Mouse (Mus musculus): ENCODE measurements around the gene Tmem87a. TPM values are rescaled to one million over a fixed set of nuclear protein-coding genes. Genes with fewer than 3 reads are reported as not detected.

The Tmem87a gene
- polyA plus RNA-seq, 1 experiment from 2014 or later, result 10.6 TPM

DNA sequence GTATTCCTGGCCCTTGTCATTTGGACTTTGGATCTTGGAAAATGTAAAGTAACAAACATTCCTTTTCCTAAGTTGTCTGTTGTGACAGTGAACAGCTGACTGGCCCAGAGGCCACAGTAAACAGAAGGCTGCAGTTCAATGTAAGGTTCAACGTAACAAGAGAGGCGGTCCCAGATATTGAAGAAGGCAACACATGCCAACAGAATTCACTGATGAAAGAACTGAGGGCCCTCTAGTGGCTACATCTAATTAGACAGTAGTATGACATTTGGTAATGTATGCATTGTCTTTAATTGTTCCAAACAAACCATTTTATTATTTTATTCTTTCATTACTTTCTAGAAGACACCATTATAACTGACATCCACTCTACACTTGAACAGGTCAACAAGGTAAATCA lies 66.0 kb downstream of the Tmem87a start:
- ATAC-seq (ENCODE audit: low FRiP score) (no peak), DNase-seq (ENCODE audit: low spot score) (no peak)
- Histone ChIP-seq H3K27ac (no peak overlapping the region), H3K4me3 (replicated peaks; ENCODE audit: low read length) (no peak overlapping the region), H3K9me3 (ENCODE audit: control insufficient read depth, low read length) (no peaks in the 10 kb centered on the region), H3K4me1 (replicated peaks; ENCODE audit: control insufficient read depth, insufficient read depth, low read length) (no peaks in the 10 kb centered on the region), H3K36me3 (replicated peaks; ENCODE audit: control insufficient read depth, insufficient read depth) (peaks cover 99% of the 10 kb centered on the region), H3K27me3 (ENCODE audit: control insufficient read depth, insufficient read depth, low read length) (no peaks in the 10 kb centered on the region), H3K4me2 (replicated peaks) (no peak overlapping the region), H3K9ac (no peak overlapping the region)
- 73% methylated on average over 2 of the region's 2 CpGs for WGBS

DNA sequence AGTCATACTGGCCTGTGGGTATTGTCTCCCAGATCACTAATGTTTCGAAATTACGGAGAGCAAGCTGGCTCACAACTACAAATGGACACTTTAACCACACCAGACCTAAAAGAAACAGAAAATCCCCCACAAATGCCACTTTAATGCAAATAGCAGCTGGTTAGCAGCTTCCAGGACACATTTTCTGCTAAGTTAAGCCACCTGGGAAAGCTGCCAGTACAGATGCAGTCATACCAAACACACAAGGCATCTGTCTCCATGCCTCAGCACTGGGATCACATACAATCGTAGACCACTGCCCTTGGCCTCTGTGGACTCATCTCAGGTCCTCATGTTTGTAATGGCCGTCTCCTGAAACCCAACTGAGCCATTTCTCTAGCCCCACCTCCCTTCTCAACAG lies 72.3 kb downstream of the Tmem87a start:
- no peak for ATAC-seq (ENCODE audit: low FRiP score)
- H3K4me3 ChIP-seq (replicated peaks; ENCODE audit: low read length), result no peak overlapping the region
- H3K4me2 ChIP-seq (replicated peaks), result no peak overlapping the region
- no peak for DNase-seq (ENCODE audit: low spot score)
- no peaks in the 10 kb centered on the region for H3K27me3 ChIP-seq (ENCODE audit: control insufficient read depth, insufficient read depth, low read length)
- H3K36me3 ChIP-seq (replicated peaks; ENCODE audit: control insufficient read depth, insufficient read depth), result peaks cover 88% of the 10 kb centered on the region
- H3K4me1 ChIP-seq (replicated peaks; ENCODE audit: control insufficient read depth, insufficient read depth, low read length), result no peaks in the 10 kb centered on the region
- H3K9ac ChIP-seq, result no peak overlapping the region
- H3K27ac ChIP-seq, result no peak overlapping the region
- H3K9me3 ChIP-seq (ENCODE audit: control insufficient read depth, low read length), result no peaks in the 10 kb centered on the region
- WGBS, result 96% methylated on average over 4 of the region's 4 CpGs

DNA sequence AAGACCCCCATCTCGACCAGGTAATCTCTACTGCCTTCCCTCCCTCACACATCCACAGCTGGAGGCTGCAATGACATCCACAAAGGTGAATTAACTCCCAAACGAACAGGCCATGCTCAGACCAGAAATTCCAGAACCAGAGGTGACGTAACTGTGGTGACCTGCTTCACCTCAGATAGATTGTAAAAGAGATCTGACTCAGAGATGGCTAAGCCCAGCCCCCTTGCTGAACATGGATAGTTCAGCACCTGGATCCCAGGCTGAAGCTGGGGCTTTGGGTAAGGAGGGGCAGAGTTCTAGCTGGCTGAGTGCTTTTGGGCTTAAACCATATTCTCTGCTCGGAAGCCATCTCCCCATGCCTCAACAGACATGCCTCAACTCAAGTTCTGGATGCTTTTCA lies 88.8 kb downstream of the Tmem87a start:
- 79% methylated on average over 4 of the region's 4 CpGs for WGBS
- H3K9ac ChIP-seq, result no peak overlapping the region
- H3K4me3 ChIP-seq (replicated peaks; ENCODE audit: low read length), result no peak overlapping the region
- H3K36me3 ChIP-seq (replicated peaks; ENCODE audit: control insufficient read depth, insufficient read depth), result peaks cover 49% of the 10 kb centered on the region
- DNase-seq (ENCODE audit: low spot score) (no peak), ATAC-seq (ENCODE audit: low FRiP score) (no peak)
- H3K27me3 ChIP-seq (ENCODE audit: control insufficient read depth, insufficient read depth, low read length), result no peaks in the 10 kb centered on the region
- H3K4me1 ChIP-seq (replicated peaks; ENCODE audit: control insufficient read depth, insufficient read depth, low read length), result no peaks in the 10 kb centered on the region
- H3K4me2 ChIP-seq (replicated peaks), result no peak overlapping the region
- H3K9me3 ChIP-seq (ENCODE audit: control insufficient read depth, low read length), result no peaks in the 10 kb centered on the region
- H3K27ac ChIP-seq, result no peak overlapping the region

DNA sequence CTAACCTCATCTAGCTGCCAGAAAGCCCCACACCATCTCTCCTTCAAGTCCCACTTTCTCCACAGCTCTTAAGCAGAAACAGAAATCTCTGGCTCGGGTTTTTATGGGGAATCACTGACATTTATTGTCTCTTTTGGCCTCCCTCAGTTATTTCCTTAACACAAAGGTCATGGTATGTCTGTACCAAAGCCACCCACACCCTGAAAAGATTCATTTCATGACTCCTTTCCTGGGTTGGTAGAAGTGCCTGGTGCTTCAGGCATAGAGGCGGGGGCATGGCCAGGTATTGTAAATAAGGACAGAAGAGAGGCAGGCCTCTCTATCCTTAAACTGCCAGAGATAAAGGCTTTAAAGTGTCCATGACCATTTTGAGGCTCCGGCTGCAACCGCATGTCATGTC lies 89.4 kb downstream of the Tmem87a start:
- 94% methylated on average over 4 of the region's 4 CpGs for WGBS
- Histone ChIP-seq H3K36me3 (replicated peaks; ENCODE audit: control insufficient read depth, insufficient read depth) (peaks cover 44% of the 10 kb centered on the region), H3K4me1 (replicated peaks; ENCODE audit: control insufficient read depth, insufficient read depth, low read length) (no peaks in the 10 kb centered on the region), H3K9ac (no peak overlapping the region), H3K4me2 (replicated peaks) (no peak overlapping the region), H3K27me3 (ENCODE audit: control insufficient read depth, insufficient read depth, low read length) (no peaks in the 10 kb centered on the region), H3K9me3 (ENCODE audit: control insufficient read depth, low read length) (no peaks in the 10 kb centered on the region), H3K4me3 (replicated peaks; ENCODE audit: low read length) (no peak overlapping the region), H3K27ac (no peak overlapping the region)
- ATAC-seq (ENCODE audit: low FRiP score), result no peak
- DNase-seq (ENCODE audit: low spot score), result no peak

DNA sequence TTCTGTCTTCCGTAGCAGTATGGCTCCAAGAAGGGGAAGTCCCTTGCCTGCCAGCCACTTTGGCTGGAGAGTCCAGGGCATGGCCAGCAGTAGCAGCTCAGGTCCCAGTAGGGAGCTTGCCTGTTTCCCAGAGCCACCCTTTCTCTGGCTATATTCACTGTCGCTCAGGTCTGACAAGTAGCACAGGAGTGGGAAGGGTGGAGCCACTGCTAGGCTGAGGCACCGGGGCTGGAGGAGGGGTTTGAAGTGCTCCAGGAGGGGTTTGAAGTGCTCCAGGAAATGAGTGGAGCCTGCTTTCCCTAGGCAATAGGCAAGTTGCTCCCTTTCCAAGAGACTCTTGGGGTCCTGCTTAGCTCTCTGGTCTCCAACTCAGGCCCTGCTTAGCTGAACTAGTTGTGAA lies 89.9 kb downstream of the Tmem87a start, which contains the start of gene Pla2g4f:
Gene Pla2g4f (minus strand): TSS at position 190 of the 400 bp plus-strand sequence.
- H3K4me2 ChIP-seq (replicated peaks), result no peak within 1 kb of the TSS
- no peak within 1 kb of the TSS for H3K9ac ChIP-seq
- 75% methylated on average over 3 of the region's 3 CpGs for WGBS
- no peaks in the 10 kb centered on the region for H3K27me3 ChIP-seq (ENCODE audit: control insufficient read depth, insufficient read depth, low read length)
- no peaks in the 10 kb centered on the region for H3K9me3 ChIP-seq (ENCODE audit: control insufficient read depth, low read length)
- H3K4me3 ChIP-seq (replicated peaks; ENCODE audit: low read length), result no peak within 1 kb of the TSS
- DNase-seq (ENCODE audit: low spot score) (no peak), ATAC-seq (ENCODE audit: low FRiP score) (no peak)
- no peak within 1 kb of the TSS for H3K27ac ChIP-seq
- peaks cover 38% of the 10 kb centered on the region for H3K36me3 ChIP-seq (replicated peaks; ENCODE audit: control insufficient read depth, insufficient read depth)
- H3K4me1 ChIP-seq (replicated peaks; ENCODE audit: control insufficient read depth, insufficient read depth, low read length), result no peaks in the 10 kb centered on the region

DNA sequence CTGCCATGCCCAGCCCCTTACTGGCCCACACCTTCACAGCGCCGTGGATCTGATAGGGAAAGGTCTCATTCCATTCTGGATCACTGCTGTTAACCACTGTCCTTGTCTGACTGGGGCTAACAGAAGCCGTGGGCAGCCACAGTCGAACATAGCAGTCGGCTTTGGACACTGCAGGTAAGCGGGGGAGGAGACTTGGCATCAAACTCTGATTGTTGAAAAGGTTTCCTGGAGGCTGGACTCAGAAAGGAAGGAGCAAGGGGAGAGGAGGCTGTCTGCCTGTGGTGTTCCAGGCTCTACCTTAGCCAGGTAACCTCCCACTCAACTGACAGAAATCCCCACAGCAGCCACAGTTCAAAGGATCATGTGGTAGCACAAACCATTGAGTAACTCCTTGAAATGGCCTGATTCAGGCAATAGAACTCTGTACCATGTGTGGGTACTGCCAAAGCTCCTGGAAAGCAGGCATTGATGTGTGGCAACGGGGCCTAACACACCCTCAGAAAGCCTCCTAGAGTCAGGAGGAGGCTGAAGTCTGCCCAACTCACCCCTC lies 91.6 kb downstream of the Tmem87a start:
- Histone ChIP-seq H3K4me1 (replicated peaks; ENCODE audit: control insufficient read depth, insufficient read depth, low read length) (no peaks in the 10 kb centered on the region), H3K4me3 (replicated peaks; ENCODE audit: low read length) (no peak overlapping the region)
- 86% methylated on average over 7 of the region's 7 CpGs for WGBS

More for the DNA sequence above, 91.6 kb downstream of the Tmem87a start:
- no peak for ATAC-seq (ENCODE audit: low FRiP score)
- no peaks in the 10 kb centered on the region for H3K9me3 ChIP-seq (ENCODE audit: control insufficient read depth, low read length)
- no peak overlapping the region for H3K4me2 ChIP-seq (replicated peaks)
- no peak overlapping the region for H3K27ac ChIP-seq
- H3K9ac ChIP-seq, result no peak overlapping the region
- DNase-seq (ENCODE audit: low spot score), result no peak
- H3K36me3 ChIP-seq (replicated peaks; ENCODE audit: control insufficient read depth, insufficient read depth), result peaks cover 22% of the 10 kb centered on the region
- no peaks in the 10 kb centered on the region for H3K27me3 ChIP-seq (ENCODE audit: control insufficient read depth, insufficient read depth, low read length)

Other genes starting within 250 kb of the Tmem87a start
- 13.9 and 15.8 TPM in 2 replicates for gene Ehd4, start 249.5 kb downstream of the Tmem87a start, polyA plus RNA-seq (2014; fragmentation: Nextera tagmentation; extraction: Ambion mirVana)
- gene Pla2g4e, start 158.8 kb downstream of the Tmem87a start, polyA plus RNA-seq (2014; fragmentation: Nextera tagmentation; extraction: Ambion mirVana), result 4.7 and 5.2 TPM in 2 replicates
- gene Pla2g4d, start 114.9 kb downstream of the Tmem87a start, polyA plus RNA-seq (2014; fragmentation: Nextera tagmentation; extraction: Ambion mirVana), result 0.07 TPM in 1 of 2 replicates, not detected in the other
- gene Pla2g4f, start 89.9 kb downstream of the Tmem87a start, polyA plus RNA-seq (2014; fragmentation: Nextera tagmentation; extraction: Ambion mirVana), result not detected in 2 replicates
- gene Vps39, start 51.0 kb downstream of the Tmem87a start, polyA plus RNA-seq (2014; fragmentation: Nextera tagmentation; extraction: Ambion mirVana), result 48.3 and 49.9 TPM in 2 replicates
- gene Ganc, start 217 bp downstream of the Tmem87a start, polyA plus RNA-seq (2014; fragmentation: Nextera tagmentation; extraction: Ambion mirVana), result 7.9 and 8.7 TPM in 2 replicates
- gene Capn3, start 51.9 kb upstream of the Tmem87a start, polyA plus RNA-seq (2014; fragmentation: Nextera tagmentation; extraction: Ambion mirVana), result 0.64 and 1.7 TPM in 2 replicates
- gene Zfp106, start 159.7 kb upstream of the Tmem87a start, polyA plus RNA-seq (2014; fragmentation: Nextera tagmentation; extraction: Ambion mirVana), result 46.4 and 48.0 TPM in 2 replicates
- 17.3 and 18.9 TPM in 2 replicates for gene Snap23, start 163.6 kb upstream of the Tmem87a start, polyA plus RNA-seq (2014; fragmentation: Nextera tagmentation; extraction: Ambion mirVana)
- gene Haus2, start 205.3 kb upstream of the Tmem87a start, polyA plus RNA-seq (2014; fragmentation: Nextera tagmentation; extraction: Ambion mirVana), result 25.3 and 28.7 TPM in 2 replicates
- 30.8 and 31.4 TPM in 2 replicates for gene Lrrc57, start 205.4 kb upstream of the Tmem87a start, polyA plus RNA-seq (2014; fragmentation: Nextera tagmentation; extraction: Ambion mirVana)
- 4.7 and 7.0 TPM in 2 replicates for gene Stard9, start 225.0 kb upstream of the Tmem87a start, polyA plus RNA-seq (2014; fragmentation: Nextera tagmentation; extraction: Ambion mirVana)

Data from hindbrain, embryonic 14.5 days (tissue).